Mouse (Mus musculus): ENCODE results near the gene Cox7a2l. TPM values are rescaled to one million over a fixed set of nuclear protein-coding genes. Genes with fewer than 3 reads are reported as not detected.

Gene Cox7a2l
- total and polyA plus RNA-seq, 2 experiments = 114 to 203 TPM

DNA sequence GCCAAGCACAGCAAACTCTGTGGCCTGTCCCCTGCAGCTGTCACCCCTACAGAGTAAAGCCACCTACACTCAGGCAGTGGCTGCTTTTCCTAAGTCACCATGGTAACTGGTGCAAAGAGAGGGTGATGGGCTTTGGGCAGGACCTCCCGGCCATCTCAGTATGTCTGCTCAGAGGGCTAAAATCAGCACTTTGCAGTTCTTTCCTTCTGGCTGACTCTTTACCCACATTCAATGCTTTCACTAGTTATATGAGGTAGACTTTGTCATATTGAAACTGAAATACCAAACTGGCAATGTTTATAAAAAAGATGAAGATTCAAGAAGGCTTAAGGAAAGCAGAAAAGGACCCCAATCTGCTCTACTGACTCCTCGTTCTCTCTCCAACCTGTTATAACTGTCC lies 33.3 kb downstream of the Cox7a2l start:
- Histone ChIP-seq H3K4me3 (ENCODE audit: insufficient read depth, low read depth, low read length) (no peak overlapping the region), H3K79me2 (ENCODE audit: control insufficient read depth, insufficient read depth, low read length) (no peaks in the 10 kb centered on the region), H3K27me3 (ENCODE audit: control insufficient read depth, insufficient read depth, low read length) (no peaks in the 10 kb centered on the region), H3K4me1 (ENCODE audit: control insufficient read depth, insufficient read depth, low read length) (peaks cover 5% of the 10 kb centered on the region; the same call in 1 of the 2 replicates), H3K9ac (ENCODE audit: low read depth, low read length) (no peak overlapping the region), H3K27ac (replicated peaks; ENCODE audit: insufficient read depth, low read depth, low read length) (peak overlapping the region; percentile 95), H3K36me3 (ENCODE audit: control insufficient read depth, insufficient read depth, low read length) (0 out of 2 replicates have a peak, but pooled peaks cover under 1% of the 10 kb centered on the region)
- no peak for DNase-seq (ENCODE audit: extremely low read depth, low read depth, low spot score)
- TF ChIP-seq POLR2A (IDR thresholded peaks at IDR 0.05; ENCODE audit: extremely low read depth, insufficient read depth, low read length) (no peak), CTCF (IDR thresholded peaks at IDR 0.05; ENCODE audit: low read depth, low read length) (no peak)
- 92% methylated on average over 2 of the region's 2 CpGs for WGBS

DNA sequence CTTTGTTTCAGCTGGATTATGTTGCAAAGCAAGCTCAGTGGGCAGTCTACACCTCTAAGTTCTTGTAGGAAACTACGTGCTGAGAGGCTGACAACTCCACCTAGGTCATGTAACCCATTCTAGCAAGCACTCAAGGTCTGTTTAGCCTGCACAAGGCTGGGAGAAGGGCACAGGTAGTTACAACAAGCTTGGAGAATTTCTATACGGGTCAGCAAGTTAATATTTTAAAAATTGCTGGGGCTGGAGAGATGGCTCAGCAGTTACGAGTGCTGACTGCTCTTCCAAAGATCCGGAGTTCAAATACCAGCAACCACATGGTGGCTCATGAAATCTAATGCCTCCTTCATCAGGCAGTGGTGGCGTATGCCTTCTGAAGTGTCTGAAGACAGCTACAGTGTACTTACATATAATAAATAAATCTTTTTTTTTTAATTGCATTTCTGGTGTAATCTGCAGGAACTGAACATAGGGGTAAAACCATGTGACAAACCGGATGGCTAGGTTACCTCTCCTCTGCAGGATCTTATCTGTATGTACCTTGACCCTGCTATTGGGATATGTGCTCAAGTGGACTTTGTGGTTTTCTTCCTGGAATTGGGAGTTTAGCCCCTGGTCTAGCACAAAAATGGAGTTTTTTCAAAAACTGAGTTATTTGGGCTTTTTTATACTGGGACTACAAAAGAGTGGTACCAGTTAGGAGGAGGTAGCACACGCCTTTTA lies 34.2 kb downstream of the Cox7a2l start:
- Histone ChIP-seq H3K9ac (ENCODE audit: low read depth, low read length) (no peak overlapping the region), H3K27ac (replicated peaks; ENCODE audit: insufficient read depth, low read depth, low read length) (peak overlapping the region; percentile 95), H3K36me3 (ENCODE audit: control insufficient read depth, insufficient read depth, low read length) (peaks cover 8% of the 10 kb centered on the region; the same call in 1 of the 2 replicates), H3K4me1 (ENCODE audit: control insufficient read depth, insufficient read depth, low read length) (peaks cover 5% of the 10 kb centered on the region; the same call in 1 of the 2 replicates), H3K27me3 (ENCODE audit: control insufficient read depth, insufficient read depth, low read length) (no peaks in the 10 kb centered on the region), H3K4me3 (ENCODE audit: insufficient read depth, low read depth, low read length) (no peak overlapping the region), H3K79me2 (ENCODE audit: control insufficient read depth, insufficient read depth, low read length) (no peaks in the 10 kb centered on the region)
- WGBS = 62% methylated on average over 7 of the region's 7 CpGs
- peak; percentile 84 for DNase-seq (ENCODE audit: extremely low read depth, low read depth, low spot score)
- TF ChIP-seq POLR2A (IDR thresholded peaks at IDR 0.05; ENCODE audit: extremely low read depth, insufficient read depth, low read length) = no peak
- no peak for TF ChIP-seq CTCF (IDR thresholded peaks at IDR 0.05; ENCODE audit: low read depth, low read length)

DNA sequence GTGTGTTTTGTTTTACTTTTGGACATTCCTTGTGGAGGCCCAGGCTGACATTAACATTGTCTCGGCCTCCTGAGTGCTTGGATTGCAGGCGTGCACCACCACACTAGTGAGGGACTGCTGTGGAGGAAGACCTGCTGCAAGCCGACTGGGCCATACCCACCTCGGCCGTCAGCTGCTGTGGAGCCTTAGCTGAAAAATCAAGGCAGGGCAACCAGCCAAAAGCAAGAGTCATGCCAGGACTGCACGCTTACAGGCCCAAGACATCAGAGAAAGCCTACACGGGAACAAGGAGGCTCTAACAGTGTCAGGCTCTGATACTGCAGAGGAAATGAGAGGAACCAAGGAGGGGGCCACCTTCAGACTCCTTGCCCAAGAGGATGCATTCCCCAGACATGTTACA lies 35.6 kb downstream of the Cox7a2l start:
- WGBS = 90% methylated on average over 7 of the region's 7 CpGs

DNA sequence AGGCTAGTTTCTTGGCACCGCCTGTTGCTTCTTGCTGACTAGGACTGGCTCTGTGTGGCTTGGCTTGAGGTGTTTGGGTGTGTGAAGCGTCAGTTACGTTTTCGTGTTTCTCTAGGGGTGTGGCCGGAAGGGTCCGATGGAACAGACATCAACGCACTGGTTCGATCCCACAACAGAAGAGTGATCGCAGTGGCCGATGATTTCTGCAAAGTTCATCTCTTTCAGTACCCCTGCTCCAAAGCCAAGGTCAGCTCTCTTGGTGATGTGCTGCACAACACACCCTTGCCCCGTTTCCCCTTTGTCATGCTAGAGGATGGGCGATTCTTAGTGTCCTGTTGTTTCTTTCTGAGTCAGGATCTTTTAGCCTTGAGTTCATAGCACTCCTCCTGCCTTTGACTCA lies 40.0 kb downstream of the Cox7a2l start:
- no peak for DNase-seq (ENCODE audit: extremely low read depth, low read depth, low spot score)
- WGBS = 96% methylated on average over 12 of the region's 12 CpGs
- no peak overlapping the region for H3K27ac ChIP-seq (replicated peaks; ENCODE audit: insufficient read depth, low read depth, low read length)

More for the DNA sequence above, 35.6 kb downstream of the Cox7a2l start:
- H3K4me3 ChIP-seq (ENCODE audit: insufficient read depth, low read depth, low read length) = no peak overlapping the region
- no peaks in the 10 kb centered on the region for H3K79me2 ChIP-seq (ENCODE audit: control insufficient read depth, insufficient read depth, low read length)
- DNase-seq (ENCODE audit: extremely low read depth, low read depth, low spot score) = no peak
- no peak overlapping the region for H3K27ac ChIP-seq (replicated peaks; ENCODE audit: insufficient read depth, low read depth, low read length)
- no peaks in the 10 kb centered on the region for H3K27me3 ChIP-seq (ENCODE audit: control insufficient read depth, insufficient read depth, low read length)
- no peak for TF ChIP-seq POLR2A (IDR thresholded peaks at IDR 0.05; ENCODE audit: extremely low read depth, insufficient read depth, low read length)
- TF ChIP-seq CTCF (IDR thresholded peaks at IDR 0.05; ENCODE audit: low read depth, low read length) = no peak
- H3K36me3 ChIP-seq (ENCODE audit: control insufficient read depth, insufficient read depth, low read length) = peaks cover 15% of the 10 kb centered on the region; the same call in 1 of the 2 replicates
- peaks cover 5% of the 10 kb centered on the region; the same call in 1 of the 2 replicates for H3K4me1 ChIP-seq (ENCODE audit: control insufficient read depth, insufficient read depth, low read length)
- H3K9ac ChIP-seq (ENCODE audit: low read depth, low read length) = no peak overlapping the region

DNA sequence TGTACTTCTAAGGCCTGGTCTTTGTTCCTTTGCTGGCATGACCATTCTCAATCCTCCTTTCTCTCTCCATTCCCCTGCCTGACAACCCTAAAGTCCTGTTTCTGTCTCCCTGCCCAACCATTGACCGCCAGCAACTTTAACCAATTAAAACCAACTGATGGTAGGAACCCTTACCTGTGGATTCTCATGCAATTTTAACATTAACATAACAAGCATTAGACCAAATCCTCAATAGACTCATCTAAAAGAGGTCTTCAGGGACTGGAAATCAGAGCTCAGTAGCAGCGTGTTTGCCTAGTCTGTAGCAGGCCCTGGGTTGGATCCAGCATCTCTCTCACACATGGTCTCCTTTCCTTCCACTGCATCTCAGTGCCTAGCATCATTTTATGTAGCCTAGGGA lies 47.5 kb downstream of the Cox7a2l start:
- no peak overlapping the region for H3K27ac ChIP-seq (replicated peaks; ENCODE audit: insufficient read depth, low read depth, low read length)
- H3K36me3 ChIP-seq (ENCODE audit: control insufficient read depth, insufficient read depth, low read length) = peaks cover 25% of the 10 kb centered on the region
- no peaks in the 10 kb centered on the region for H3K27me3 ChIP-seq (ENCODE audit: control insufficient read depth, insufficient read depth, low read length)
- H3K4me1 ChIP-seq (ENCODE audit: control insufficient read depth, insufficient read depth, low read length) = no peaks in the 10 kb centered on the region
- H3K9ac ChIP-seq (ENCODE audit: low read depth, low read length) = no peak overlapping the region
- no peak for DNase-seq (ENCODE audit: extremely low read depth, low read depth, low spot score)
- no peak overlapping the region for H3K4me3 ChIP-seq (ENCODE audit: insufficient read depth, low read depth, low read length)
- no peak for TF ChIP-seq POLR2A (IDR thresholded peaks at IDR 0.05; ENCODE audit: extremely low read depth, insufficient read depth, low read length)
- no peak for TF ChIP-seq CTCF (IDR thresholded peaks at IDR 0.05; ENCODE audit: low read depth, low read length)
- 98% methylated on average over 2 of the region's 2 CpGs for WGBS
- H3K79me2 ChIP-seq (ENCODE audit: control insufficient read depth, insufficient read depth, low read length) = no peaks in the 10 kb centered on the region

More for the DNA sequence above, 40.0 kb downstream of the Cox7a2l start:
- peaks cover 25% of the 10 kb centered on the region for H3K36me3 ChIP-seq (ENCODE audit: control insufficient read depth, insufficient read depth, low read length)
- H3K79me2 ChIP-seq (ENCODE audit: control insufficient read depth, insufficient read depth, low read length) = no peaks in the 10 kb centered on the region
- H3K4me1 ChIP-seq (ENCODE audit: control insufficient read depth, insufficient read depth, low read length) = no peaks in the 10 kb centered on the region
- TF ChIP-seq POLR2A (IDR thresholded peaks at IDR 0.05; ENCODE audit: extremely low read depth, insufficient read depth, low read length) = no peak
- TF ChIP-seq CTCF (IDR thresholded peaks at IDR 0.05; ENCODE audit: low read depth, low read length) = no peak
- H3K27me3 ChIP-seq (ENCODE audit: control insufficient read depth, insufficient read depth, low read length) = no peaks in the 10 kb centered on the region
- H3K4me3 ChIP-seq (ENCODE audit: insufficient read depth, low read depth, low read length) = no peak overlapping the region
- no peak overlapping the region for H3K9ac ChIP-seq (ENCODE audit: low read depth, low read length)

DNA sequence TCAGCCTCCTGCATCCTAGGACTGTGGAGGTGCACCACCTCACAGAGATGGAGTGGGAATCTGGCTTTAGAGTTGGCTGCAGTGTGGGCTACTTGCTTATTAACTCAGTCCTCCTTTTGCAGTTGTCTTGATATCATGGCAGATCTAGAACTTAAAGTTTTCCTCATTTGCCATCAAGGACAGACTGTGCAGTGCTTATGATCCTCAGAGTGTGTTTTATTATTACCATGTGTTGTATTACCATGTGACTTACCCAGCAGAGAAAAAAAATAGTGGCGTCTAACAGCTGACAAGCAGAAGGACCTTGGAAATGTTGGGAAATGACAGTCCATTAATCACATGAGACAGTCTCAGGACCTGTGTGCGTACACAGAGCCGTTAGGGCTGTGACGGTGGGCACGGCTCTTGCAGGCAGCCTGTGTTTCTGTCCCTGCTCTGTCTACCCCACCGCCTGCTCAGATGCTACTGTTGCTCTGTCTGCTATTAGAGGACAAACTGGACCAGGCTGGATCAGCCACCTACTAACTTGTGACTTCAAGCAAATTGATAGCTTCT lies 50.4 kb downstream of the Cox7a2l start:
- H3K4me1 ChIP-seq (ENCODE audit: control insufficient read depth, insufficient read depth, low read length) = no peaks in the 10 kb centered on the region
- H3K36me3 ChIP-seq (ENCODE audit: control insufficient read depth, insufficient read depth, low read length) = peaks cover 23% of the 10 kb centered on the region
- H3K79me2 ChIP-seq (ENCODE audit: control insufficient read depth, insufficient read depth, low read length) = no peaks in the 10 kb centered on the region
- no peak for TF ChIP-seq POLR2A (IDR thresholded peaks at IDR 0.05; ENCODE audit: extremely low read depth, insufficient read depth, low read length)
- no peak for TF ChIP-seq CTCF (IDR thresholded peaks at IDR 0.05; ENCODE audit: low read depth, low read length)
- no peak overlapping the region for H3K9ac ChIP-seq (ENCODE audit: low read depth, low read length)
- no peak overlapping the region for H3K27ac ChIP-seq (replicated peaks; ENCODE audit: insufficient read depth, low read depth, low read length)
- no peaks in the 10 kb centered on the region for H3K27me3 ChIP-seq (ENCODE audit: control insufficient read depth, insufficient read depth, low read length)
- DNase-seq (ENCODE audit: extremely low read depth, low read depth, low spot score) = no peak
- H3K4me3 ChIP-seq (ENCODE audit: insufficient read depth, low read depth, low read length) = no peak overlapping the region
- 84% methylated on average over 6 of the region's 6 CpGs for WGBS
